Mouse (Mus musculus): ENCODE data around the gene Pax8.

Pax8 gene

DNA sequence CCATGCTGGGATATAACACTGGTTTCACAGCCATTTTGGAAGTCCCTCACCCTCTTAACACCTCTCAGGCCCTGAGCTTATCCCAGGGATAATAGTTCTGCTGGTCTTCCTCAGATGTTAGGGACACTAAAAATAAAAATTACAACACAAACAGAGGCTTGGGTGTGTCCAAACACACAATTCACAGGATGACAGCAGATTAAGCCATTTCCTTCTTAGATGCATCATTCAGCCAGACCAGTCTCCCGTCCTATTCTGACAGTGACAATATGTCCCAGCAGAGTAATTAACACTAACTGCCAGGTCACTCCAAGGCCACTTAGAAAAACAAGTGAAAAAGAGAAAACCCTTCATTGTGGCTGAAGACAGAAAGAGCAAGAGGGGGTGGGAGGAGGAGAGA lies 8.2 kb downstream of the Pax8 start:
- DNase-seq (ENCODE audit: extremely low spot score, low spot score) = no peak

DNA sequence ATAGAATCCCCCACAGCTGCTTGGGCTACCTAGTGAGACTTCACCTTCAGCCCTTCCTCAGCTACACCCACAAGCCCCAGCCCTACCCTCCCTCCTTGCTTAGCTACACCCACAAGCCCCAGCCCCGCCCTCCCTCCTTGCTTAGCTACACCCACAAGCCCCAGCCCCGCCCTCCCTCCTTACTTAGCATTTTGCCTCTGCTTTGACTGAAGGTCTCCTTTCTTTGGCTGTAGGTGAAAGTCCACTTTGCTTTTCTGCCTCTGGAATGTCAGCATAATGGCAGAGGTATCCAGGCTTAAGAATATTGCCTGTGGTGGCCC lies 14.6 kb downstream of the Pax8 start:
- DNase-seq (ENCODE audit: extremely low spot score, low spot score) = no peak

DNA sequence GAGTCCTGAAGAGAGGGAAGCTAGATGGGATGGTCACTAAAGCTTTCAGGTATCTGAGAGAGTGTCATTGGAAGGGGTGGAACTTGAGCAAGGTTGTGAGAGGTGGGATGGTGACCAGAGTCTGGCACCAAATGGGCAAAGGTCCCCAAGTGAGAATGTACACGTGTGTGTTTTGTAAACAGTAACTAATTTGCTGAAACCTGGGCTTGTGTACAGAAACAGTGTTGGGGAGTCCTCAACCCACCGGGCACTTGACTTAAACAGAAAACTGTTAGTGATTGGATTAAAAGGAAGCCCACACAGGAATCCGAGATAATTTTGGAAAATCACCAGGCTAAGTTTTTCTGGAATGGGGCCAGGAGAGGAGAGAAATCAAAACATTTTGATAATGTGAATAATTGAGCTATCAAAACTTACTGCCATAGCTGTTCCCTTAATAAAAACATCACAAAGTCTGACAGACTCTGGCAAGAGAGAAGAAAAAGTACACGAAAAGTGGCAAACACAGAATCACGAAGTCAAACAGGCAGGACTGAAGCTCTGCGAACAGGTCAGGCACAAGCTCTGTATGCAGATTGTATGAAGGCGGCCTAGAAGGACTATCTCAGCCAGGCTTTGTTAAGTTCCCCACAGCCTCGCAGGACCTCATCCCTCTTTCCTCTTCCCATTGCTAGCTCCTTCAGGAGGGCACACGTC lies 15.1 kb downstream of the Pax8 start:
- no peak for DNase-seq (ENCODE audit: extremely low spot score, low spot score)

DNA sequence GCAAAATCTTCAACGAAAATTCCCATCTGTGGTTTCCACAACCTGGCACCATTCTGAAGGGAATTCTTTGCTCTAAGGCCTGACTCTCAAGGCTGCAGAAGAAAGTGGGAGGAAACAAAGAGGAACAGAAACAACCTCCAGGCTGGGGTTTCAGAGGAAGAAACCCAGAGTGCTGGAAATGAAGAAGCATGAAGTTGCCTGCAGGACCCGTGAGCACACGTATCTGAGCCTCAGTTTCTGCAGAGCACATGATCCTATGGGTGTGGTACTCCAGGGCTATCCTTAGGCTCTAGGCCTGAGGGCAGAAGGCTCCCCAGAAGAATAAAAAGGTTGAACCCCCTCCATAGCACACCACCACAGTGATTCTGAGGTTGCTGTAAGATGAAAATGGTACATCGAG lies 18.6 kb downstream of the Pax8 start:
- DNase-seq (ENCODE audit: extremely low spot score, low spot score) = no peak

DNA sequence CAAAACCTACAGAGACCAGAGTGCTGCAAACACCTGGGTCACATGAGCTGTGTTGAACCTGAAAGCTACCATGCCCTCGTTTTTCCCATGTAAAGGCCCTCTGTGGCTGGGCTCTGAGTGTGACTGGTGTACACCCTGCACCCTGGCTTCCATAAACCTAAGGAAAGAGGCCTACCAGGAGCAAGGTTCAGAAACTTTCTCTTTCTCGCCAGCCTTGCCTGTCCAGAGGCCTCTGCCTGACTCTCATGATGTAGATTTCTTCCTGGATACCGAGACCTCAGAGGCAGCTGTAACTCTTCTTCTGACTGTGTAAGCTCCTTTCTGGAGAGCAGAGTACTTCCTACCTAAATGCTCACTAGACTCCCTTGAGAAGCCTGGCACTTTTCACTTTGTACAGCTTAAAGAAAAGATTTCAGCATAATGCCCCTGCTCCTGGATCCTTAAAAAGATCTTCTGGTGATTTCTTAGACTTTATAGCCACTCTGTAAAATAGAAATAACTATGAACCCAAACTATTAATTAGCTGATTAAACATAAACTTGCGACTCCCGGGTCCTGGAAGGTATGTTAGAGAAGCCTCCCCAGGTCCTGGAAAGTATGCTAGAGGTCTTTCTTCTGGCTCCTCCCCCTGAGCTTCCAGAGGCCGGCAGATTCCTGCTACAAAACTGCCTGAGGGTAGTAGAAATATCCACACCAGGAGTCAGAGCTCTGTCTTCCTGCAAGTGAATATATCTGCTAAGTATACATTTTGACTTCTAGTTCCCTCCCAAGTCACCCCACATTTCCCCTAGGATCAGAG lies 20.1 kb downstream of the Pax8 start:
- DNase-seq (ENCODE audit: extremely low spot score, low spot score) = no peak

DNA sequence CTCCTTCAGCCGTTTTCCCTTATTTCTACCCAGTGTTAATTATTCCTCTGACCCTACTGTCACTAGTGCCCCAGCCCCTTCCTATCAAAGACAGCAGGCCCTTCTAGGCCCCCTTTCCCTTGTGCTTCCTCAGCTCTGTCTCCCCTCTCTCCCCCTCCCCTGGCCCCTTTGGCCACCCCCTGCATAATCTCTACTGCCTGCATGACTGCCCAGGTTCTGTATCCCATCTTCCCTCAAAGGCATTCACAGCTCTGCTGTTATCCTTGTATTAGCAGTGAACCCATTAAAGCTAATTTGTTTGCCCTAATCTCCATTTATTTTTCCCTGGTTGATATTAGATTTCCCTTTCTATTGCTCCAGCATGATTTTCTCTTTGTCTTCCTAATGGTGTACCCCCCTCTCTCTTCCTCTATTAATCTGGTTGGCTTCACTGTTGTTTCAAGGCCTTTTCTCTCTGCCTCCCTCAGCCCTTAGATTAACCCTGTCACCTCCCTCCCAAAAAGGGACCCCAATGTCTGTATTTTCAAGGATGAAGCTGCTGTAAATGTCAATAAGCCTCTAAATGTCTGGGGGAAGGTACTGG lies 20.9 kb downstream of the Pax8 start:
- no peak for DNase-seq (ENCODE audit: extremely low spot score, low spot score)

DNA sequence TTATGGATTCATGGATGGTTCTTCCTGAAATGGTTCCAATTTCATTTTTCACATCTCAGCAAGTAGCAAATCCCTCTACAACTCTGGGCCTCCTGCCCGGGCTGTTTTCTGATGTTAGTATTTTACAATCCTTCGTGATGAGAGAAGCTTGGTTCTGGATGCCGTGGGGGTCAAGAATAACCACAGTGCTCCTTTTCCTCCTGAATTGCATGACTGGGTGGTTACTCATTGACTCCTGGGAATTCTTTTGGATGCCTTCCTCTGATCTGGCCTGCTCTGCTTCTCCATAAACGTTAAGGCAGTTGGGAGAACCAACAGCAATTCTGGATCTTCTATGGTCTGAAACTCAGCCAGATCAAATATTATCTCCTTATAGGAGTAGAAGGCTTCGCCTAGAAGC lies 22.2 kb downstream of the Pax8 start:
- no peak for DNase-seq (ENCODE audit: extremely low spot score, low spot score)

DNA sequence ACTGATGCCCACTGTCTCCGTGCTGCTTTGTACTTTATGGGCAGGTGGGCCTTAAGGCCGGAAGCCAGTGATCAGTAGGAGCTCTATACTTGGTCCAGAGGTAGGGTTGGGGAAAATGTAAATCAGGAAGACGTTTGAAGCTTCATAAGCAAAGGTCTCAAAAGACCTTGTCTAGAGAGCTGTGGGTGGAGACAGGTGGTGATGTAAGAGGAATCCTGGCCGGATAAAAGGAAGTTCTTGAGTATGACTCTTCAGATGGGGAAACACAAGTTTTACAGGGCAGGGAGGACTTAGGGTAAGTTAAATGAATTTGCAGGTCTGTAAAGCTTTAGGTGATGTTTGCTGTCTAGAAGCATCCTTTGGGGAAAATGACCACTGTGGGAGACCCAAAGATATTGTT lies 26.3 kb downstream of the Pax8 start:
- no peak for DNase-seq (ENCODE audit: extremely low spot score, low spot score)

DNA sequence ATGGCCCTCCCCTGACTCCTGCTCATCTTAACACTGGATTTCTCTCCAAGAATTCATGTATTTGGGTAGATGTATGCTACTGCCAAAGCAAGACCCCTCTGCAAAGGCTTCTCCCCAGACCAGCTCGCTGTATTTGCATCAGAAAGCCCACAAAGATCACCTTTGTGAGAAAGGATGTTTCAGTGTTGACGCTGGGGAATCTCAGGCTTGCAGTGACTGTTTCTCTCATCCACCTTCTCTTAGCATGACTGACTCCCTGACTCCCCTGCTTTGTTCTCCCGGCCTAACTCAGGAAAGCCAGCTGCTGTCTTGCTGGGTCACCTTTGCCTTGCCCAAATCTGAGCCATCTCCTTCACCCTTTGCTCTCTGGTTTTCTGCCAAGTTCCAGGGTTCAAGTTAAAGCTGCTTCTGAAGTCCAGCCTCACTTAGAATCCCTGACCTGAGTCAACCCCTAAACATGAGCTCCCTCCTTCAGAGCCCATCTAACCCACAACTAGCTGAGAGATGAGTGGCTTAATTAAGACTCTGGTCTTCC lies 32.1 kb downstream of the Pax8 start:
- DNase-seq (ENCODE audit: extremely low spot score, low spot score) = no peak

DNA sequence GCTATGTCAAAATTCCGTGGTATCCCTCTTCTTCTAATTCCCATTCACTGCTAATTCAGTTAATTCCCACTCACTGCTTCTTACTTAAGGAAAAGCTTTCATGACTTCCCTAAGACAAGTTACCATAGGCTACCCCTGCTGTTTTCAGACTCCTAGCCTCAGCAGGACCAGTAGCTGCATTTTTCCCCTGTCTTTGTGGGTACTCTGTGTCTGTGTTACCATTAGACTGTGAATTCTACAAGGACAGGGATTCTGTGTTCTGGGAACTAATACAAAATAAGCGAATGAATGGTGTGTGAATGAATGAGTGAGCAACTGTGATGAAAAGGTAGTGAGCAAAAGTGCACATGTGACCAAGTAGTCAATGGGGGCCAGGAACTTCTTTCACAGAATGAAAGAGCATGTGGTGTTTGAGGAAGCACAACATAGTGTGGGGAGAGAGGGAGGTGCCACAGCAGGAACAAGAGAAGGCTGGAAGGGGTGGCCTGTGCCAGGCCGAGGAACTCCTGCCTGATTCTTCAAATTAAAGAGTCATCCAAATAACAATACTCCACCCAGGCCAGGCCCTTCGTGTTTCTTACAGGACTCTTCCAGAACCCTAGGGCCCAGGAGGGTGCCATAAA lies 33.0 kb downstream of the Pax8 start:
- no peak for DNase-seq (ENCODE audit: extremely low spot score, low spot score)

DNA sequence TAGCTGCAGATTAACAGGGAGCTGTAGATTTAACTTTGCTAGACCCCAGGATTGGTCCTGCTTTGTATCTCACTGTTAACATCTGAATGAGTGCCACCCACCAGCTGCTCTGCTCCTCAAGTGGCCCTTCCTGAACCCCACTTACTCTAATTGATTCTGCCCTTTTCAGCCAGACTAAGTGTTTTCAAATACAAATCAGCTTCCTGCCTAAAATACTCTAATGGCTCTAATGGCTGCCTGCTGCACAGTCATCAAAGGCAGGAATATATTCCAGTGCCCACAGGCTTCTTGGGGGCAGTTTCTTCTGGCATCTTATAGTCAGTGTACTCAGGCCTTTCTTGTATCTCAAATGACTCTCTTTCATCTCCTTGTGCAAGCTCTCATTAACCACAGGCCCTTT lies 33.5 kb downstream of the Pax8 start:
- DNase-seq (ENCODE audit: extremely low spot score, low spot score) = no peak

DNA sequence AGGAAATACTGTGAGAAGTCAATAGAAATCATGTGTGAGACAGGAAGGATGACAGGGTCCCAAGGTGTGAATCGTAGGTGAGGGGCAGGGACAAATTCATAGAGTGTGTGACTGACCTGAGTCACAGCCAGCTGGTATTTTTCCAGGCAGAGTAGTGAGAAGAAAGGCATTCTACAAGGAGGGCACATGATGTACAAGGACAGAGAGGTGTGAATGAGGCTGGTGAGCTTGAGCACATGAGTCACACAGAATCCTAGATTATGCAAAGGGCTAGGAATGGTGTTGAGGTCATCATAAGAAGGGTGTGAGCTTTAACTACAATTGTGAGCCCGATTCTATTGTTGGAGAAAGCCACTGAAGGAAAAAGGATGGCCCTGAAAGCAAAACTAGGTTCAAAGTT lies 35.3 kb downstream of the Pax8 start:
- no peak for DNase-seq (ENCODE audit: extremely low spot score, low spot score)

DNA sequence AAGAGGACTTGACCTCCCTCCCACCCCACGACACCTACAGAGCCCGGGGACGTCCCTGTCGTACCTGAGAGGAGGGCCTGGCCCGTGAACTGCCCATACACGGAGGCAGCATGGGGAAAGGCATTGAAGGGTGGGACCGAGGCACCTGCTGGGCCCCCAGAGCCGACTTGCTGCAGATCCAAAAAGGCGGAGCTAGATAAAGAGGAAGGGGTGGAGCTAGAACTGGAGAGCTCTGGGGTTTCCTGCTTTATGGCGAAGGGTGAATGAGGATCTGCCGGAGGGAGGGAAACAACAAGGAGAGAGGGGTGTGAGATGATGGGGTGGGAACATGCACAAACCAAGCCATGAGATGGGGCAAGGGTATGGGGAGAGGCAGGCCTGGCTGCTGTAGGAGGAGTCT lies 39.7 kb downstream of the Pax8 start:
- no peak for DNase-seq (ENCODE audit: extremely low spot score, low spot score)

DNA sequence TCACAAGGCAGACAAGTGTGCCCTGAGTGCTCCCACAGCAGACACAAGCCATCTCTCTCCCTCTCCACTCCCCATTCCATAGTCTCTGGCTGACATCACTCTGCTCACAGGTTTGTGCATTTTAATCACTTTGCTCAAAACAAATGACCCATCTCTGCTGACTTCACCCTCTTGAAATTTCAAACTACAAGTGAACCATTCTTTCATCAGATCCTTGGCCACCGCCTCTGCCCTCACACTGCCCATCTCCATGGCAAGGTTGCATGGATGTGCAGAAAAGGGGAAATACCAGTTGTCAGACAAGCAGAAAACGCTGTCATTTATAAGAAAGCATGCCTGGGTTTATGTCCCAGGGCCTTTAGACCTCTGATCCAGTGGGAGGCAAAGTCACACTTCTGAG lies 40.7 kb downstream of the Pax8 start:
- no peak for DNase-seq (ENCODE audit: extremely low spot score, low spot score)

DNA sequence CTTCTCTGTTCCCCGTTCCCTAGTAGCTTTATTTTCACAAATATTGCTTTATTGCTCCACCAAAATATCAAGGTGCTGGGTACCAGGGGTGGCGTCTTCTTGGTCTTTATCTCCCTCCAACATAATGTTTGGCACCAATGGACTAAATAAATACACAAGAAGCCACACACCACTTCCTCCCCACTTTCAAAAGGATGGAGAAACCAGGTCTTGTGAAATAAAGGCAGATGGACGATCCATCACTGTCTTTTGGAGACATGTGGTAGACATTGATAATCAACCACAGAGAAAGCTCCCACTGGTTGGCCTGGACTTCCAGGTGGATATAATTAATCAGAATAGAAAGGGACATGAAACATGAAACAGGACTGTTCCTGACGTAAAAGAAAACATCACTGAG lies 45.6 kb downstream of the Pax8 start:
- no peak for DNase-seq (ENCODE audit: extremely low spot score, low spot score)

DNA sequence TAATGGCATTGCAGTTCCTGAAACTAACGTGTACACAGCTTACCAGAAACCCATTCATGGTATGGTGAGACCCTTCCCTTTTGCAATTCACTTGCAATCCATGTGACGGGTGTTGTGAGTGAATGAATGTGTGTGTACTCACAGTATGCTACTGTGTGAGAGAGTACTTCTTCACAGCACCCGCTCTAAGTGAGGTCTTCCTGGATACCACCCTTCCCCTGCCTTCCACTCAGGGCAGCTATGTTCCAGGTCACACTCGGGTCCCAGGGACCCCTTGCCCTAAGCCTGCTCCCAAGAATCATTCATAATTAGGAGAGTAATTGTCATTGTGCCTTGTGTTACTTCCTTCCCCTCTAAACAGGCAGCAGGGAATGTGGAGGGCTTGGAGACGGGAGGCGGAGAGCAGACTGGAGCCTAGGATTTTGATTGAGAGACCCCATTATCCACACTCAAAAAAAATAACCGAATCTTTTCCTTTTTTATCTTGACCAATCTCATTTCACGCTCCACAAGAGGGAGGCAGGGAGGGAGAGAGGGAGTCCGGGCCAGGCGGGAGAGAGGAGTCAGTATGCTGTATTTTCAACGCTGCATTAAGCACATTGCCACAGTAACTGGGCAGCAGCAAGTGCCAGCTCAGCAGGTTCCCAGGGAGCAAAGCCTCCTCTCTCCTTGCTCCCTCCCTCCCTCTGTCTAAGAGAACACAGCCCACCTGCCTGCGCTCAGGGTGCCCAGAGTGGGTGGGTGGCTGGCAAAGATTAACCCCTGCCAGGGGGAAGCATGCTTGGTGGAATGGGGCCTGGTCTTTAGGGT lies 47.3 kb downstream of the Pax8 start:
- DNase-seq (ENCODE audit: extremely low spot score, low spot score) = no peak

DNA sequence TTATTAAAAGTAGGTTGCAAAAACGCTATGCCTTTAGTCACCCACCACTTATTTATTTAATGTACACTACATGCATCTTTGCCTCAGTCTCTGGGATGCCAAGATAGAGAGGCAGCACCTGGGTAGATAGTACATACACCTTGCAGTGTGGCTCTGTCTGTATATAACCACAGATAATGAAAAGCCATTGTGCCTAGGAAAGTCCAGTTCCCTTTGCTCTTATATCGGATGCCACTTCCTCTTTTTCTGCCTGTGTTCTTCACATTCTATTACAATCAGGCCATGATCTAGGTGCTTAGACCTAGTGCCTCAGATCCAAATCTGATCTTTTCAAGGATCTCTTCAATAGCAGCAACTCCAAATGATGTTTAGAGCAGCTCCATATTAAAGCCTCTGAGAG lies 49.8 kb downstream of the Pax8 start:
- no peak for DNase-seq (ENCODE audit: extremely low spot score, low spot score)

DNA sequence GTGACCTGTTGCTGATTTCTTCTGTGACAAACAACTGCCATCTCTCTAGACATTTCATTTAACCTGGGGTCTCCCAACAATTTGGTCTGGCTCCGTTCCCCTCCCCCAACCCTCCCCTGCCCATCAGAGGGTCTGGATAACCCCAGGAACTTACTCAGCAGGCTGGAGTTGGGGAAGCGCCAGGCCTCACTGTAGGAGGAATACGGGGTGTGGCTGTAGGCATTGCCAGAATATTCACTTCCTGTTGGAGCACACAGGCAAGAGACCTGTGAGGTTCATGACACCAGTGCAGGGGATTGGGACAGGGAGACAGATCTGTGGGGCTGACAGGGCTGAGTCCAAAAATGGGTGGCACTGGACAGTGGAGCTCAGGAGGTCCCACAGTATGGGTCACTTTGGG lies 52.6 kb downstream of the Pax8 start:
- no peak for DNase-seq (ENCODE audit: extremely low spot score, low spot score)

DNA sequence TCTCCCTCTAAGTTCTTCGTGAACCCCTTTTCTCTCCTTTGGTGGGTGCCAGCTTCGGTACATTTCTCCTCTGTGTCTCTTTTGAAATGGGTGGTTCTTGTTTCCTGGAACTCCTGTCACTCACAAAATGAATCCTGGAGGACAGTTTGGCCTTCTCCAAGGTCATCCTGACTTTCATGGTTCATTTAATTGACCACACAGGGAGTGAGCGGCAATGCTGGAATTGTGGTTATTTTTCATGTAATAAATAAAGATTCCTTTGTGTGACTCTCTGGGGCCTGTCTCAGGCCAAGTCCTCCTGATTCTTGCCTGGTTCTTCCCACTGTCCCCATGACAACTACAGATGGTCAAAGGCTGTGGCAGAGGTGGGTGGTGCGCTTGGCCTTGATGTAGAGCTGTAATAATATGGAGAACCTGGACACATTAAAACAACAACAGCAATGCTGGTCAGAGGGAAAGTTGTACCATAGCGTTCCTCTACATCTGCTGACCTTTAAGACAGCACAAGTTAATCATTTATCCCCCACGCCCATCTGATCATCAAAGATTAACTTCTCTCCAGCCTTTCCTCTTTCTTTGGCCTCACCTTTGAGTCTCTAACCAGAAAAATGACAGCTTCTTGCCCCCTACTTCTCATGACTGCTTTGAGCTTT lies 54.1 kb downstream of the Pax8 start:
- DNase-seq (ENCODE audit: extremely low spot score, low spot score) = no peak

DNA sequence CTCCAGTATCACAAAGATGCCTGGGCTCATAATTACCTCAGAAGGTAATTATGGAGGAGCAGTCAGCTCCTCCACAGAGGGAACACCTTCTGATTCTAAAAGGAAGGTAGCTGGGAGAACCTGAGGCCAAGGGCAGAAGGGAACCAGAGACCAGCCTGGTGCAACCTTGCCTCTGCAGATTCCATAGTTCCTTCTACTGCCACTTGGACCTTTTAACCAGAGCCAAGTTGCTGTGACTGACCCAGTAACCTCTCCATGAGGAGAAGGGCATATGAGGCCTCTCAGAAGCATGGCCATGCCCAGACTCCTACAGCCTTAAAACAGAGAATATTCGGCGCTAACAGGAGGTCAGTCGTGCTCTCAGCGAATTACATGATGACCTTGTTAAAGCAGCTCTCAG lies 57.8 kb downstream of the Pax8 start:
- DNase-seq (ENCODE audit: extremely low spot score, low spot score) = no peak

DNA sequence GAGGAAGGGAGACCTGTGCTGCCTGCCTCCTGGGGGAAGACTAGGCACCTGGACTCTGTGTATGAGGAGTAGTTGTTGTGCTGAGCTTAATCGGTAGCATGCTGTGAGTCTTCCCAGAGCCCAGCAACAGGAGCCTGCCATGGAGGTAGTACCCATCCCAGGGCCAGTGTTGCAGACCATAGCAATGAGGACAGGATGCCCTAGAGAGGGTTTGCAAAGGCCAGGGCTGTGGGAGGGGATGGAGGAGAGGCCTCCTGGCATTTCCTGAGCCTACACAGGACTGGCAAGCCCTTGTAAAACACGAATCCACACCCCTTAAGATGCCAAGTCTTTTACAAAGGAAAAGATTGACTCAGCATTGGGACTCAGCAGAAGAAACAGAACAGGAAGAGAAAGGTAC lies 58.3 kb downstream of the Pax8 start:
- no peak for DNase-seq (ENCODE audit: extremely low spot score, low spot score)
